Mouse (Mus musculus): ENCODE measurements around the gene Tgm5. TPM values are rescaled to one million over a fixed set of nuclear protein-coding genes. Genes with fewer than 3 reads are reported as not detected.
A peak's percentile ranks its signal among the peaks of the same experiment; 100 is the strongest.

Gene Tgm5
- polyA plus RNA-seq, 1 experiment from 2014 or later: 0.07 TPM

DNA sequence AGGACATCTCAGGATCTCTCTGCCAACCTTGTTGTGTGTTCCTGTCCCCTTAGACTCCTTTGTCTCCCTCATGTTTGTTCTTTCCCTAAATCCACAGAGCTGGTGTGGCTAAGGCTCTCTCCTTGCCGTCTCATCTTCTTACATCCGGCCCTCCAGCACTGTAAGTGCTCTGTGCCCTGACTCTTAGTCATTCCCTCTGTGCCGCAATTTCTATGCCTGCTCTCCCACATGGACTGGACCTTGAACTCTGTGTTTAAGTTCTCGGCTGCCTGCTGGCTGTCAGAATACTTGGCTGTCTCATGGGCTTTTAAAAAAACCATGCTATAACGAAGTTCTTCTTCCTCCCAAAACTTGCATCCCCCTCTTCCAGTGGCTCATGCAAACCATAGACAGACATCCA, 62.7 kb downstream of the Tgm5 start:
- 43% methylated on average over 5 of the region's 5 CpGs for WGBS
- no peaks in the 10 kb centered on the region for H3K36me3 ChIP-seq (ENCODE audit: insufficient read depth, low read length)
- ATAC-seq: no peak

DNA sequence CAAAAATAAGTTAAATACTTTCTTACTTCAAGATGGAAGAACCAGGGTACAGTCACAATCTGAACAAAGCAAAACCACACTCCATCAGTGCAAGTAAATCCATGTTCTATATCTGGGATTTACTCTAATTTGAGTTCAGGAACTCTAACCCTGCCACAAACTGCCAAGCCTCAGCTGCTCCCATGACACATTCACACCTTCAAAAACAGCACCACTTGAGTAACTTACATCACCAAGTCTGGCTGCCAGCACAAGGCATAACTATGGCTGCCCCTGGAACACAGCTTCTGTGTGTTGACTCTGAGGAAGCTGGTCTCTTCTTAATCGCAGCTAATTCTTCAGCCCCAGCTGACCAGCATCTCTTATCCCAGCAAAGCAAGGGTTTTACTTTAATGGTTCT, 68.5 kb downstream of the Tgm5 start:
- no peak for ATAC-seq
- H3K4me2 ChIP-seq (replicated peaks; ENCODE audit: low read depth, low read length): no peak overlapping the region
- no peak overlapping the region for H3K4me3 ChIP-seq (ENCODE audit: low read depth, low read length)
- TF ChIP-seq EP300 (IDR thresholded peaks at IDR 0.05) (no peak), CTCF (IDR thresholded peaks at IDR 0.05) (no peak)
- no peak overlapping the region for H3K27ac ChIP-seq (ENCODE audit: low read length)
- H3K4me1 ChIP-seq (ENCODE audit: insufficient read depth, low read depth, low read length): no peaks in the 10 kb centered on the region
- DNase-seq (ENCODE audit: low spot score): no peak
- WGBS: 97% methylated on average over 1 of the region's 1 CpGs
- peaks cover 26% of the 10 kb centered on the region for H3K36me3 ChIP-seq (ENCODE audit: insufficient read depth, low read length)
- no peak overlapping the region for H3K9ac ChIP-seq (replicated peaks; ENCODE audit: low read depth)
- no peaks in the 10 kb centered on the region for H3K27me3 ChIP-seq (replicated peaks; ENCODE audit: insufficient read depth, low read length)
- H3K9me3 ChIP-seq (ENCODE audit: low read length): no peaks in the 10 kb centered on the region

More for the DNA sequence above, 62.7 kb downstream of the Tgm5 start:
- no peak overlapping the region for H3K4me3 ChIP-seq (ENCODE audit: low read depth, low read length)
- no peak for DNase-seq (ENCODE audit: low spot score)
- no peak overlapping the region for H3K27ac ChIP-seq (ENCODE audit: low read length)
- no peaks in the 10 kb centered on the region for H3K27me3 ChIP-seq (replicated peaks; ENCODE audit: insufficient read depth, low read length)
- no peak overlapping the region for H3K9ac ChIP-seq (replicated peaks; ENCODE audit: low read depth)
- H3K9me3 ChIP-seq (ENCODE audit: low read length): no peaks in the 10 kb centered on the region
- H3K4me2 ChIP-seq (replicated peaks; ENCODE audit: low read depth, low read length): no peak overlapping the region
- H3K4me1 ChIP-seq (ENCODE audit: insufficient read depth, low read depth, low read length): no peaks in the 10 kb centered on the region
- TF ChIP-seq EP300 (IDR thresholded peaks at IDR 0.05): no peak
- no peak for TF ChIP-seq CTCF (IDR thresholded peaks at IDR 0.05)

DNA sequence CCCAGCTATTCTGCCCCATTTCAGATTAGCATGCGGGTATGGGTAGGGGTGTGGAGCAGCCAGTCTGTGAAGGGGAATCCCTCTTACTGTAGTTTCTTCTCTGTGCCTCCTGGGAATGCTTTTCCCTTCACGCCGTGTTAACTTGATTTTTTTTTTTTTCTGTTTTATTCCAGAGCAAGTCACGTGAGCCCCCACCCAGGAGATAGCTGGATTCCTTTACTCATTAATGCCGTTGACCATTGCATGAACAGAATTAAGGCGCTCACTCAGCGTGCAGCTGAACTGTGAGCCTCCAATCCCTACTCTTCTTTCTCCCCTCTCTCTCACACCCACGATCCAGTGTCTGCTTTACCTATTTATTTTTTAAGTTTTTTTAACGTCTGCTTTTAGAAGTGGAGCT, 69.4 kb downstream of the Tgm5 start:
- no peak for DNase-seq (ENCODE audit: low spot score)
- H3K27ac ChIP-seq (ENCODE audit: low read length): no peak overlapping the region
- no peak overlapping the region for H3K4me3 ChIP-seq (ENCODE audit: low read depth, low read length)
- peaks cover 35% of the 10 kb centered on the region for H3K36me3 ChIP-seq (ENCODE audit: insufficient read depth, low read length)
- no peak overlapping the region for H3K9ac ChIP-seq (replicated peaks; ENCODE audit: low read depth)
- no peak for ATAC-seq
- no peaks in the 10 kb centered on the region for H3K9me3 ChIP-seq (ENCODE audit: low read length)
- no peak for TF ChIP-seq CTCF (IDR thresholded peaks at IDR 0.05)
- TF ChIP-seq EP300 (IDR thresholded peaks at IDR 0.05): no peak
- no peaks in the 10 kb centered on the region for H3K4me1 ChIP-seq (ENCODE audit: insufficient read depth, low read depth, low read length)
- no peaks in the 10 kb centered on the region for H3K27me3 ChIP-seq (replicated peaks; ENCODE audit: insufficient read depth, low read length)
- WGBS: 85% methylated on average over 9 of the region's 9 CpGs
- H3K4me2 ChIP-seq (replicated peaks; ENCODE audit: low read depth, low read length): no peak overlapping the region

DNA sequence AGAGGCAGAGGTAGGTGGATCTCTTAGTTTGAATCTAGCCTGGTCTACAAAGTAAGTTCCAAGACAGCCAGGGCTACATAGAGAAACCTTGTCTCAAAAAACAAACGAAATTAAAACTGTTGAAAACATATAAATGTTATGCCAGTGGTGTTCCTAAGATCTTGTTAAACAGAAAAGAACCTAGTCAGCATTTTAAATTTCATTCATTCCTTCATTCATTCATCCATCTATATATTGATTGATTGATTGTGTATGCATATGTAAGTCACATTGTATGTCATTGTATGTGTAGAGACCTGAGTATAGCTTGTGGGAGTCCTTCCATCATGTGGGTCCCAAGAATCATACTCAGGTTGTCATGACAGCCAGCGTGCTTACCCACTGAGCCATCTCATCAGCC, 70.1 kb downstream of the Tgm5 start:
- H3K36me3 ChIP-seq (ENCODE audit: insufficient read depth, low read length): peaks cover 38% of the 10 kb centered on the region
- WGBS: 82% methylated on average over 2 of the region's 2 CpGs

DNA sequence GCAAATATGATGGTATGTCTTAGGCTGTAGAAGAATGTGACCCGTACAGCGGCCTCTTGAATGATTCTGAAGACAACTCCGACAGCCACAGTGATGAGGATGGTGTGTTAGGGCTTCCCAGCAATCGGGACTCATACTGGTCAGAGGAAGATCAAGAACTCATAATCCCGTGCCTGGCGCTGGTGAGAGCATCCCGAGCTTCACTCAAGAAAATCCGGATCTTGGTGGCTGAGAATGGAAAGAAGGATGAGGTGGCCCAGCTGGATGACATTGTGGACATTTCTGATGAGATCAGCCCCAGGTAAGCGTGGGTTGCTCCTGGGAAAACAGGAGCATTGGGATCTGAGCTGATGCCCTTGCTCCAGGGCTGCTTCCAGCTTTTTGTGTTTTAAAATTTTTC, 73.0 kb downstream of the Tgm5 start:
- ATAC-seq (no peak), DNase-seq (ENCODE audit: low spot score) (no peak)
- peaks cover 6% of the 10 kb centered on the region; the same call in 1 of the 2 replicates for H3K4me1 ChIP-seq (ENCODE audit: insufficient read depth, low read depth, low read length)
- H3K9ac ChIP-seq (replicated peaks; ENCODE audit: low read depth): no peak overlapping the region
- H3K9me3 ChIP-seq (ENCODE audit: low read length): no peaks in the 10 kb centered on the region
- H3K4me3 ChIP-seq (ENCODE audit: low read depth, low read length): no peak overlapping the region
- no peak overlapping the region for H3K4me2 ChIP-seq (replicated peaks; ENCODE audit: low read depth, low read length)
- no peak for TF ChIP-seq EP300 (IDR thresholded peaks at IDR 0.05)
- TF ChIP-seq CTCF (IDR thresholded peaks at IDR 0.05): no peak
- peaks cover 38% of the 10 kb centered on the region for H3K36me3 ChIP-seq (ENCODE audit: insufficient read depth, low read length)
- H3K27ac ChIP-seq (ENCODE audit: low read length): no peak overlapping the region
- 94% methylated on average over 9 of the region's 9 CpGs for WGBS
- no peaks in the 10 kb centered on the region for H3K27me3 ChIP-seq (replicated peaks; ENCODE audit: insufficient read depth, low read length)

More for the DNA sequence above, 70.1 kb downstream of the Tgm5 start:
- no peak overlapping the region for H3K27ac ChIP-seq (ENCODE audit: low read length)
- ATAC-seq: no peak
- H3K4me2 ChIP-seq (replicated peaks; ENCODE audit: low read depth, low read length): no peak overlapping the region
- no peaks in the 10 kb centered on the region for H3K9me3 ChIP-seq (ENCODE audit: low read length)
- H3K27me3 ChIP-seq (replicated peaks; ENCODE audit: insufficient read depth, low read length): no peaks in the 10 kb centered on the region
- H3K4me3 ChIP-seq (ENCODE audit: low read depth, low read length): no peak overlapping the region
- no peak for DNase-seq (ENCODE audit: low spot score)
- TF ChIP-seq EP300 (IDR thresholded peaks at IDR 0.05) (no peak), CTCF (IDR thresholded peaks at IDR 0.05) (no peak)
- no peaks in the 10 kb centered on the region for H3K4me1 ChIP-seq (ENCODE audit: insufficient read depth, low read depth, low read length)
- H3K9ac ChIP-seq (replicated peaks; ENCODE audit: low read depth): no peak overlapping the region

DNA sequence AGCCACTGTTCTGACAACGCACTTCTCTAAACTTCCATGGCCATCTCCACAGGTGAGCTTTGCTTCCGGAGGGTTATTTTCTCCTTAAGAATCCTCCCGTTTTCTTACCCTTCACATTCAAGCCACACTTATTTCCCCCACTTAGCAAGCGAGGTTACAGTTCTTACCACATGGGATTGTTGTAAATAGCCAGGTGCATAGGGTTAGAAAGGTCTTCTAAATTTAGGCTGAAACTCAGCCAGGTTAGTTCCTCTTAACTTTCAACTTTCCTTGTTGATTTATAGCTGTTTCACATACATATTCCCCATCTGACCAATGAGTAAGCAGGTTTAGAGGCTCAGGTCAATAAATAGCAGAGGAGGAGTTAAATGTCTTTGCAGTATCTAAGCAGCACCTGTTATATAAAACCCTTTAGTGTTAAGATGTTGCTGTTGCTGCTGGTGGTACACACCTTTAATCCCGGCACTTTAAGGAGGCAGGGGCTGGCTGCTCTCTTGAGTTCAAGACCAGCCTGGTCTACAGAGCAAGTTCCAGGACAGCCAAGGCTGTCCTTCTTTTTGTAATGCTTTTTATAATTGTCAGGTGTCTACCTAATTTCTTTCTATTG, 76.5 kb downstream of the Tgm5 start:
- Histone ChIP-seq H3K4me1 (ENCODE audit: insufficient read depth, low read depth, low read length) (peaks cover 6% of the 10 kb centered on the region; the same call in 1 of the 2 replicates), H3K27me3 (replicated peaks; ENCODE audit: insufficient read depth, low read length) (no peaks in the 10 kb centered on the region), H3K36me3 (ENCODE audit: insufficient read depth, low read length) (peaks cover 22% of the 10 kb centered on the region; the same call in 1 of the 2 replicates), H3K27ac (ENCODE audit: low read length) (no peak overlapping the region), H3K4me2 (replicated peaks; ENCODE audit: low read depth, low read length) (peak overlapping the region; percentile 76), H3K9ac (replicated peaks; ENCODE audit: low read depth) (peak overlapping the region; percentile 41), H3K9me3 (ENCODE audit: low read length) (no peaks in the 10 kb centered on the region), H3K4me3 (ENCODE audit: low read depth, low read length) (peak overlapping the region; percentile 62)
- TF ChIP-seq EP300 (IDR thresholded peaks at IDR 0.05) (no peak), CTCF (IDR thresholded peaks at IDR 0.05) (no peak)
- 22% methylated on average over 5 of the region's 5 CpGs for WGBS
- ATAC-seq (no peak), DNase-seq (ENCODE audit: low spot score) (no peak)

All from lung, postnatal 0 days (tissue).